Mouse (Mus musculus): ENCODE data around the gene Inpp4b.

DNA sequence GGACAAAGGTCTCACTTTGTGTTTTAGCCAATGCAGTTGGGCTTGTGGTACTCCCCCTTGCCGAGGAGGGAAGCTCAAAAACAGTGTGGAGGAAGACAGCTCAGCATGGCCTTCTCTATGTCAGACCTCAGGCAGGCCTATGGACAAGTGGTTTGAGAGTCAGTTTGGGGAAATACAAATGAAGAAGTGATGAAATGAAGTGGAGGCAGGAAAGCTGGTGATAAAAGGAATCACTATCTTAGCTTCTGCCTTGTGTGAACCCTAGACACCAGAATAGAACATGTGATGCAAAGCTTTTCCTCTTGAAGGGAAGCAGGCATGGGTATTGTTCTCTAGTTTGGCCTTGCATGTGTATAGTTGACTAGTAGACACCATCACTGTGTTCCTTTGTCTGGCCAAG is 273.2 kb downstream of the Inpp4b start:
- TF ChIP-seq EP300 (IDR thresholded peaks at IDR 0.05; ENCODE audit: low read depth), result no peak
- no peak for TF ChIP-seq CTCF (IDR thresholded peaks at IDR 0.05; ENCODE audit: low read depth)
